Mouse (Mus musculus) neural tube, embryonic 15.5 days (tissue): ENCODE data around the gene Pde6h. TPM values are rescaled to one million over a fixed set of nuclear protein-coding genes. Genes with fewer than 3 reads are reported as not detected.

Experiments
- ATAC-seq: fragments of 200-750 bp; cut with Nextera tagmentation; 2 replicates; pipeline ENCODE4 v1.8.0; 2017; ENCODE audit warnings: mild to moderate bottlenecking, moderate TSS enrichment, moderate library complexity; ENCODE audit not compliant: low FRiP score
- H3K27ac ChIP-seq: fragments of 300-500 bp; sonication (generic); replicated peaks from 2 replicates; pipeline ENCODE4 v1.5.1; 2015; ENCODE audit warnings: mild to moderate bottlenecking, inconsistent platforms
- H3K27me3 ChIP-seq: fragments of 300-500 bp; sonication (generic); replicated peaks from 2 replicates; pipeline ENCODE4 v1.6.1; 2015; ENCODE audit warnings: inconsistent platforms
- H3K36me3 ChIP-seq: fragments of 300-500 bp; sonication (generic); 2 replicates; pipeline ENCODE4 v1.6.1; 2015; ENCODE audit warnings: inconsistent platforms
- H3K4me1 ChIP-seq: fragments of 300-500 bp; sonication (generic); 2 replicates; pipeline ENCODE4 v1.6.1; 2015; ENCODE audit warnings: inconsistent platforms
- H3K4me2 ChIP-seq: fragments of 300-500 bp; sonication (generic); 2 replicates; pipeline ENCODE4 v1.6.1; 2015; ENCODE audit warnings: inconsistent platforms, mild to moderate bottlenecking, moderate library complexity
- H3K4me3 ChIP-seq: fragments of 300-500 bp; sonication (generic); replicated peaks from 2 replicates; pipeline ENCODE4 v1.5.1; 2015; ENCODE audit warnings: mild to moderate bottlenecking, inconsistent platforms
- H3K9ac ChIP-seq: fragments of 300-500 bp; sonication (generic); replicated peaks from 2 replicates; pipeline ENCODE4 v1.6.1; 2015; ENCODE audit warnings: mild to moderate bottlenecking, inconsistent platforms
- H3K9me3 ChIP-seq: fragments of 300-500 bp; sonication (generic); replicated peaks from 2 replicates; pipeline ENCODE4 v1.6.1; 2016; ENCODE audit warnings: inconsistent platforms
- WGBS: fragments of 180-500 bp; shearing (Covaris S2); methylation state at CpG from one replicate; pipeline ENCODE4 v1.1.7; 2015; ENCODE audit warnings: mixed read lengths; 5-methylcytosine and 5-hydroxymethylcytosine counted together
- polyA plus RNA-seq: library from polyadenylated mRNA; unstranded; fragments of >200 nt; fragmentation: Nextera tagmentation; extraction: Ambion mirVana; gene quantifications from 2 replicates; pipeline ENCODE4 v1.2.1, GENCODE M21; 2015

The Pde6h gene
- polyA plus RNA-seq, 1 experiment from 2014 or later = 0.33 TPM

DNA sequence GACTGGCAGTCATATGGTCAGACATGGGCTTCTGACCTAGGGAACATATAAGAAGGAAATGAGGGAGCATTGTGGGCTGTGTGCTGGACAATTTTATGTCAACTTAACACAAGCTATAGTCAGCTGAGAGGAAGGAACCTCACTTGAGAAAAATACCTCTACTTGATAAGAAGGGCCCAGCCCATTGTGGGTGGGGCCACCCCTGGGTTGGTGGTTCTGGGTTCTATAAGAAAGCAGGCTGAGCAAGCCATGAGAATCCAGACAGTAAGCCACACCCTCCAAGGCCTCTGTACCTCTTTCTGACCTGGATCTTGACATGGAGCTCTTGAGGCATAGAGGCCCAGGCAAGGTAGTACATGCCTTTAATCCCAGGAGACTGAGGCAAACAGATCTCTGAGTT lies 19.8 kb downstream of the Pde6h start:
- no peak overlapping the region for H3K4me3 ChIP-seq
- 0 out of 2 replicates have a peak, but pooled peaks cover 8% of the 10 kb centered on the region for H3K4me1 ChIP-seq
- H3K27me3 ChIP-seq = no peaks in the 10 kb centered on the region
- no peak for ATAC-seq
- H3K4me2 ChIP-seq = no peak overlapping the region
- no peaks in the 10 kb centered on the region for H3K9me3 ChIP-seq
- H3K27ac ChIP-seq = no peak overlapping the region
- no peaks in the 10 kb centered on the region for H3K36me3 ChIP-seq
- H3K9ac ChIP-seq = no peak overlapping the region

DNA sequence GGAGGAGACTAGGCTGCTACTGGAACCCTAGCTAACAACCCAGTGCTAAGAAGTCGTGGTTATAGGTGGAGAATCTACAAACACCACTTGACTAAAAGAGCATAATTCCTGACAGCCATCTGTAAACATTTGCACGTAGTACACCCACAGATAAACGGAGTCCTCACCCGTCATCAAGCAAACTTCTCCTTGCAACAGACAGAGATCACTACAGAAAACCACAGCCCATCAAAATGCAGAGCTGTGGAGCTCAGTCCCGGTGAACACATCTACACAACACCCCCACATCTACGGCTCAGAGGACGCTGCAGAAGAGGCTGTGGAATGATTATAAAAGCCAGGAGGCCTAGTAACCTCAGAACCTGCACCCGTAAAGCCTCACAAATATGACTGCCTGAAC lies 20.9 kb downstream of the Pde6h start:
- Histone ChIP-seq H3K4me2 (no peak overlapping the region), H3K4me3 (no peak overlapping the region), H3K9ac (no peak overlapping the region), H3K27me3 (no peaks in the 10 kb centered on the region), H3K27ac (no peak overlapping the region), H3K36me3 (no peaks in the 10 kb centered on the region), H3K4me1 (0 out of 2 replicates have a peak, but pooled peaks cover 8% of the 10 kb centered on the region), H3K9me3 (no peaks in the 10 kb centered on the region)
- no peak for ATAC-seq
- WGBS = 89% methylated on average over 8 of the region's 8 CpGs

DNA sequence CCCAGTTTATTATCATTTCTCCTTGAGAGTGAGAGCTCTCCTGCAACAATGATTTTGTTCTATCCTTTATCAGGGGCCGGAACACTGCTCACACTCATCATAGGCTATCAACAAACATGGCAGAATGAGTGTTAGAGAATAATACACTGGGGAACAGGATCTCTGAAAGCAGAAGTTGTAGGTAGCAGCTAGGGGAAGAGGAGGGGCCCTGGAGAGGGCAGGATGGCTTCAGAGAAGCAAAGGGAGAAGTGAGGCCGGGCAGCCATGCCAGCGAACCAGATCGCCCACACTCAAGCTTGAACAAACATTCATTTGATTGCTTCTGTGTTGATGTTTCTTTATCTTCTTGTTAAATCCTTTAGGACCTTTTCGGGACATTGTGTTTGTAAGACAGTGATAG lies 22.6 kb downstream of the Pde6h start:
- H3K9ac ChIP-seq = no peak overlapping the region
- no peak overlapping the region for H3K4me3 ChIP-seq
- H3K9me3 ChIP-seq = no peaks in the 10 kb centered on the region
- H3K27ac ChIP-seq = no peak overlapping the region
- H3K36me3 ChIP-seq = no peaks in the 10 kb centered on the region
- 86% methylated on average over 5 of the region's 5 CpGs for WGBS
- H3K4me2 ChIP-seq = no peak overlapping the region
- H3K4me1 ChIP-seq = 0 out of 2 replicates have a peak, but pooled peaks cover 8% of the 10 kb centered on the region
- no peaks in the 10 kb centered on the region for H3K27me3 ChIP-seq
- no peak for ATAC-seq

DNA sequence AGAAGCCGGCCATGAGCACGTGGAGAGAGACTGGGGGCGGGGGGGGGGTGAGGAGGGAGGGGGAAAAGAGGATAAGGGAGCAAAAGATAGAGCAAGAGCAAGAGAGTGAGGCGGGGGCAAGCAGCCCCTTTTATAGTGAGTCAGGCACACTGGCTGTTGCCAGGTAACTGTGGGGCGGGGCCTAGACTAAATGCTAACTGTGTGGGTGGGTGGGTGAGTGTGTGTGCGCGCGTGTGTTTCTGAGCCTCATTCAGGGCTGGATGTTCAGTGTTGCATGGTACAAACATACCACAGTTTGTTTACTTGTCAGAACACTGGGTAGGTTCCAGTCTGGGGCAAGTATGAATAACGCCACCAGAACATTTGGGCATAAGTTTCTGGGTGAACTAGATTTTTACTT lies 23.3 kb downstream of the Pde6h start:
- 0 out of 2 replicates have a peak, but pooled peaks cover 8% of the 10 kb centered on the region for H3K4me1 ChIP-seq
- no peak overlapping the region for H3K9ac ChIP-seq
- WGBS = 46% methylated on average over 9 of the region's 9 CpGs
- H3K36me3 ChIP-seq = no peaks in the 10 kb centered on the region
- H3K27me3 ChIP-seq = no peaks in the 10 kb centered on the region
- no peak overlapping the region for H3K4me2 ChIP-seq
- ATAC-seq = no peak
- no peak overlapping the region for H3K27ac ChIP-seq
- H3K9me3 ChIP-seq = no peaks in the 10 kb centered on the region
- H3K4me3 ChIP-seq = no peak overlapping the region

DNA sequence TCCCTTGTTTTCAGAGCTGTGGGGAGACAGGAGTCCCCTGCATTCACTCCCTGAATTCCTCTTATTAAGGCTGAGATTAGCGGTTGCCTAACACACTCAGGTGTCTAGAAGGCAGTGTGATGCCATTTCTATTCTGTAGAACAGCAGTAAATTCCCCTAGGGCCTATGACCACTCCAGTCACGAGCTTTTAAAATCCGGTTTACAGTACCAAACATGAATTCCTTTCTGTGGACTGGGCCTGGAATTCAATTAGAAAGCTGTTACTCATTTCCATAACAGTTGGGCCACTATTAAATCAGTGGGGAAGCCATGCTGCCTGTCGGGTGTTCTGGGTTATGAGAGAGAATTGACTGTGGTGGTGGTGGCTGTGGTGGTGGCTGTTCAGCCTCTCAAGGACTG lies 24.1 kb downstream of the Pde6h start:
- Histone ChIP-seq H3K9ac (no peak overlapping the region), H3K36me3 (no peaks in the 10 kb centered on the region), H3K4me2 (no peak overlapping the region), H3K9me3 (no peaks in the 10 kb centered on the region), H3K27ac (no peak overlapping the region), H3K27me3 (no peaks in the 10 kb centered on the region), H3K4me1 (0 out of 2 replicates have a peak, but pooled peaks cover 8% of the 10 kb centered on the region), H3K4me3 (no peak overlapping the region)
- no peak for ATAC-seq
- WGBS = 16% methylated on average over 4 of the region's 4 CpGs

DNA sequence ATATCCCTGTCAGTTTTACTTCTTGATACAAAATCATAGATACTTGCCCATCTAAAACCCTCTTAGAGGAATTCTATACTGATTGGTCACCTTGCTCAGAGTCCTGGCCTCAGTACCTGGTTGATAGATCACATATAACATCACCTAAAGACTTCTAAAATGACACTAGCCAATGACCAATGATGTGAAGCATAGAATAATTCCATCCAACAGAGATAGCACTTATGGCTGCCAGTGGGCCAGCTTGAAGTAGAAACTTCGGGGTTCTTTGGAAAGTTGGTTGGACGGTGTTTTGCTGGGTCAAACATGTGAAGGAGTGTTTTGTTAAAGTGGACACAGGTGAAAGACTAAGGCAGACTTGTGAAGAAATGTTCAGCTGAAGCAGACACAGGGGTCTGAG lies 26.5 kb downstream of the Pde6h start:
- ATAC-seq = no peak
- H3K27me3 ChIP-seq = no peaks in the 10 kb centered on the region
- H3K9me3 ChIP-seq = no peaks in the 10 kb centered on the region
- H3K4me1 ChIP-seq = 0 out of 2 replicates have a peak, but pooled peaks cover 8% of the 10 kb centered on the region
- no peak overlapping the region for H3K4me3 ChIP-seq
- H3K36me3 ChIP-seq = no peaks in the 10 kb centered on the region
- no peak overlapping the region for H3K27ac ChIP-seq
- no peak overlapping the region for H3K4me2 ChIP-seq
- 97% methylated on average over 2 of the region's 2 CpGs for WGBS
- H3K9ac ChIP-seq = no peak overlapping the region

DNA sequence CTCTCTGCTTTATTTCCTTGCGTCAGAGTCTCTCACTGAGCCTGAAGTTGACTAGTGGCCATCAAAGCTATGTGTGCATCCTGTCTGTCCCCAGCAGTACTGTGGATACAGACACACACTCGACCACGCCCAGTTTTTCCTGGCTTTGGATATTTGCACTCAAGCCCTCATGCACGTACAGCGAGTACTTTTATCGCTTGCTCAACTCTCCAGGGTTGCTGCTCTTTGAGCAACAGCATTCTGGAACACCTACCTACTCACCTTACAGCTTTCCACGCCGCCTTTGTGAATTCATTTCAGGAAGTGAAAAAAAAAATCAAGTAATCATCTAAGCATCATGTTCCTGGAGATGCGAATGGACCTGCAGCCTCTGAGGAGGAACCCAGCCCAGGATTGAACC lies 29.3 kb downstream of the Pde6h start:
- WGBS = 90% methylated on average over 9 of the region's 9 CpGs
- H3K4me1 ChIP-seq = no peaks in the 10 kb centered on the region
- no peaks in the 10 kb centered on the region for H3K27me3 ChIP-seq
- H3K4me2 ChIP-seq = no peak overlapping the region
- no peak for ATAC-seq
- H3K27ac ChIP-seq = no peak overlapping the region
- no peak overlapping the region for H3K9ac ChIP-seq
- no peak overlapping the region for H3K4me3 ChIP-seq
- no peaks in the 10 kb centered on the region for H3K9me3 ChIP-seq
- no peaks in the 10 kb centered on the region for H3K36me3 ChIP-seq

DNA sequence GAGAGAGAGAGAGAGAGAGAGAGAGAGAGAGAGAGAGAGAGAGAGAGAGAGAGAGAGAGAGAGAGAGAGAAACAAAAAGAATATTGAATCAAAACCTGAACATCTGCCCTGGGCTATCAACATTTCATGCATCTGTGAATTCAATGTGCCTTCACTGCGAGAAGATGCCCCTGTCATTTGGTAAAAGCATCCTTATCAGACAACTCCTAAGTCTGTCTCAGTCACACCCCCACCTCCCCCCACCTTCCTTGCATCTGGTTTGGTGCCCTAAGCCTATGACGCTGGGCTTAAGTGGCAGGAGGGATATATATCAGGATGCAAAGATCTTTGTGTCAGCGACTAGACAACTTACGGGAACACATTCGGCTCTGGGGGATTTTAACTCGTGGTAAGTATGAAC lies 30.6 kb downstream of the Pde6h start:
- Histone ChIP-seq H3K27ac (no peak overlapping the region), H3K9me3 (no peaks in the 10 kb centered on the region), H3K27me3 (no peaks in the 10 kb centered on the region), H3K4me2 (no peak overlapping the region), H3K4me1 (no peaks in the 10 kb centered on the region), H3K36me3 (no peaks in the 10 kb centered on the region), H3K9ac (no peak overlapping the region), H3K4me3 (no peak overlapping the region)
- ATAC-seq = no peak
- WGBS = 71% methylated on average over 6 of the region's 6 CpGs

DNA sequence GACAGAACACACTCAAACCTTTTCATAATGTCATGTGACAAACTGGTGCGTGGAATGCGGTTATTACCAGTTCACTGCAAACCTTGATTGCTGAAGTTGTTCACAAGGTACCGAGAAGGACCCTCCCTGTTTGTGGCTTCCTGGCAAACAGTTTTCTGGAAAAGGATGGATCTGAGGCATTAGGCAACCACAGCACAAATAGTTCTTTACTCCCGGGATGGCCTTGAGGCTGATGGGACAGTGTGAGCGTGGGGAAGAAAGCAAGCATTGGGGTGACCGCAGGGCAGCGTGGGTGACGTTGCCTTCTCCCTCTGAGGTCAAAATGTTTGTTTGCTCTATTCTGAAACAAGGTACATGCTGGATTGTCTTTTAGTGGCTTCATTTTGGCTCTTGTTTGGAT lies 31.1 kb downstream of the Pde6h start:
- H3K9ac ChIP-seq = no peak overlapping the region
- no peak overlapping the region for H3K27ac ChIP-seq
- no peak for ATAC-seq
- H3K36me3 ChIP-seq = no peaks in the 10 kb centered on the region
- no peak overlapping the region for H3K4me2 ChIP-seq
- 94% methylated on average over 8 of the region's 8 CpGs for WGBS
- no peaks in the 10 kb centered on the region for H3K4me1 ChIP-seq
- H3K4me3 ChIP-seq = no peak overlapping the region
- no peaks in the 10 kb centered on the region for H3K27me3 ChIP-seq
- no peaks in the 10 kb centered on the region for H3K9me3 ChIP-seq

DNA sequence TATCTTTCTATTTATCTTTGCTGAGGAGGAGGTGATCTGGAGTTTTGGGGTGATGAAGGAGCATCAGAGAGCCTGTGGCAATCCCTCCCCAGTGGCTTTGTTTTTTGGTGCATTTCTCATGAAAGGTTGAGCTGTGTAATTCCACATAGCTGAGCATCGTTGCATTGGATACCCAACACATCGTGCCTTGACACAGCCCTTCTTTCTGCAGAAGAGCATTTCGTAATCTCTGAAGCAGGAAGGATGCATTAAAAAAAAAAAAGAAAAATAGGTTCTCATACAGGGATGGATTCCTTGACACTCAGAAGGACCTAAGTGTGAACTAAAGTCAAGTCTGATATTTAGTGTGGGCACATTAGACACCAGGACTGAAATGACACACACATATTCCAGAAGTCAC lies 31.6 kb downstream of the Pde6h start:
- Histone ChIP-seq H3K4me2 (no peak overlapping the region), H3K9me3 (no peaks in the 10 kb centered on the region), H3K36me3 (no peaks in the 10 kb centered on the region), H3K9ac (no peak overlapping the region), H3K27ac (no peak overlapping the region), H3K27me3 (no peaks in the 10 kb centered on the region), H3K4me3 (no peak overlapping the region), H3K4me1 (no peaks in the 10 kb centered on the region)
- ATAC-seq = no peak
- 92% methylated on average over 3 of the region's 3 CpGs for WGBS

DNA sequence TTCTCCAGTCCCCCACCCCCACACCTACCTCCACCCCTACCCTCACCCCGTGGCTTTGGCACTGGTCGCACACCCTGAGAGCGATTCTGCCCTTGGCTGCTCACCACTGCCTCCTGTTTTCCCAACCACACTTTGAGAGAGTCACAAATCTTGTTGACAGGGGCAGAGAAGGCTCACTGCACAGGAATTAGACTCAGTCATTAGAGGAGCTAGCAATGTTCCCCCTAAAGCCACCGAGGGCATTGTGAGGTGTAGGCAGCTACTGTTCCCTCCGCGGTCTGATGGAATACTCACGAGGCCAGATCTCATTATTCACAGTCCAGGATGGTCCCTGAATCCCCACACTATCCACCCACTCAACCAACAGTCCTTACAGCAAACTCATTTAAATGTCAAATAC lies 33.4 kb downstream of the Pde6h start:
- no peak for ATAC-seq
- Histone ChIP-seq H3K27me3 (no peaks in the 10 kb centered on the region), H3K4me2 (no peak overlapping the region), H3K9me3 (no peaks in the 10 kb centered on the region), H3K4me1 (no peaks in the 10 kb centered on the region), H3K9ac (no peak overlapping the region), H3K4me3 (no peak overlapping the region), H3K36me3 (no peaks in the 10 kb centered on the region), H3K27ac (no peak overlapping the region)
- 19% methylated on average over 7 of the region's 7 CpGs for WGBS

DNA sequence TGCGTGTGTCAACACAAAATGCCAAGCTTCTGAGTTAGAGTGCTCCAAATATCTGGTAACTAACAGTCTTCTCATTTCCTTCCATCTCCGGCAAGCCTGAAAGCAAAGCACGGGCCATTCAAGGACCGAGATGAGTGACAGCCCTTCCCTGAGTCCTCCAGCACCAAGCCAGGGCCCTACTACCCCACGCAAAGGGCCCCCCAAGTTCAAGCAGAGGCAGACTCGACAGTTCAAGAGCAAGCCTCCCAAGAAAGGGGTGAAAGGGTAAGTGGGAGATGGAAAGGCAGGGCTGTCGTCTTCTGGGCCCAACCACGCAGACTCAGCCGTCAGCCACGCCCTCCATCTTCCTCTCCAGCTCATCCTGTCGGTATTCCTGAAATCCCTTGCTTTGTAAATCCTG lies 35.5 kb downstream of the Pde6h start:
- H3K9me3 ChIP-seq = no peaks in the 10 kb centered on the region
- no peak overlapping the region for H3K27ac ChIP-seq
- no peaks in the 10 kb centered on the region for H3K4me1 ChIP-seq
- no peaks in the 10 kb centered on the region for H3K27me3 ChIP-seq
- 76% methylated on average over 11 of the region's 11 CpGs for WGBS
- H3K4me3 ChIP-seq = no peak overlapping the region
- no peak overlapping the region for H3K4me2 ChIP-seq
- no peak for ATAC-seq
- no peak overlapping the region for H3K9ac ChIP-seq
- H3K36me3 ChIP-seq = no peaks in the 10 kb centered on the region

DNA sequence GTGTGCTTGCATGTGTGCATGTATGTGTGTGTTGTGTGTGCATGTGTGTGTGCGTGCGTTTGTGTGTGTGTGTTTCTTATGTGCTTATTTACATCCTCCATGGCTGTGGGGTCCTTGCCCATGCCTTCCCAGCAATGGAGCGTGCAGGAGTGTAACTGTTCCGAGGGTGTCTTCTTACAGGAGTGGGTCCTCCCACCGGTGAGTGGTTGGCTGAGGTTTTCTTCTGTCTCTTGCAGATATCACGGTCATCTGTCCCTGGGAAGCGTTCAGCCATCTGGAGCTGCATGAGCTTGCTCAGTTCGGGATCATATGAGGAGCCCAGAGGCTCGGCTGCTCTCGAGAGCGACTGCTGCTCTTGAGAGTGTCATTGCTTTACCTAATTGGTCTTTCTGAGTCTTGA lies 39.3 kb downstream of the Pde6h start:
- Histone ChIP-seq H3K9me3 (no peaks in the 10 kb centered on the region), H3K9ac (no peak overlapping the region), H3K27ac (no peak overlapping the region), H3K4me1 (no peaks in the 10 kb centered on the region), H3K4me2 (no peak overlapping the region), H3K27me3 (no peaks in the 10 kb centered on the region), H3K36me3 (no peaks in the 10 kb centered on the region), H3K4me3 (no peak overlapping the region)
- ATAC-seq = no peak
- WGBS = 89% methylated on average over 11 of the region's 11 CpGs
